Mouse (Mus musculus) midbrain, embryonic 12.5 days (tissue): Measurements from ENCODE around the gene Mog. TPM values are rescaled to one million over a fixed set of nuclear protein-coding genes. Genes with fewer than 3 reads are reported as not detected.
"Not testable (repeated sequence)": the region's sequence is repeated elsewhere in the genome, so short reads cannot be mapped to it uniquely, and the experiment has no call there.

ENCODE experiments used
- ATAC-seq: fragments of 200-750 bp; cut with Nextera tagmentation; 2 replicates; pipeline ENCODE4 v1.8.0; 2017; ENCODE audit warnings: low read depth, moderate TSS enrichment, moderate library complexity; ENCODE audit not compliant: low FRiP score
- H3K27ac ChIP-seq: fragments of 300-500 bp; sonication (generic); replicated peaks from 2 replicates; pipeline ENCODE4 v1.5.1; 2016; ENCODE audit warnings: mild to moderate bottlenecking
- H3K27me3 ChIP-seq: fragments of 300-500 bp; sonication (generic); 2 replicates; pipeline ENCODE4 v1.6.1; 2016; ENCODE audit warnings: mild to moderate bottlenecking
- H3K36me3 ChIP-seq: fragments of 300-500 bp; sonication (generic); 2 replicates; pipeline ENCODE4 v1.6.1; 2016
- H3K4me1 ChIP-seq: fragments of 300-500 bp; sonication (generic); 2 replicates; pipeline ENCODE4 v1.6.1; 2016
- H3K4me2 ChIP-seq: fragments of 300-500 bp; sonication (generic); replicated peaks from 2 replicates; pipeline ENCODE4 v1.6.1; 2016; ENCODE audit warnings: mild to moderate bottlenecking, moderate library complexity
- H3K4me3 ChIP-seq: fragments of 300-500 bp; sonication (generic); 2 replicates; pipeline ENCODE4 v1.5.1; 2016; ENCODE audit warnings: mild to moderate bottlenecking
- H3K9ac ChIP-seq: fragments of 300-500 bp; sonication (generic); replicated peaks from 2 replicates; pipeline ENCODE4 v1.6.1; 2016; ENCODE audit warnings: mild to moderate bottlenecking, moderate library complexity
- H3K9me3 ChIP-seq: fragments of 300-500 bp; sonication (generic); 2 replicates; pipeline ENCODE4 v1.6.1; 2016; ENCODE audit warnings: mild to moderate bottlenecking
- WGBS: fragments of 180-500 bp; shearing (Covaris S2); methylation state at CpG from one replicate; pipeline ENCODE4 v1.1.7; 2016; 5-methylcytosine and 5-hydroxymethylcytosine counted together
- polyA plus RNA-seq: library from polyadenylated mRNA; unstranded; fragments of >200 nt; fragmentation: Nextera tagmentation; extraction: Ambion mirVana; gene quantifications from 2 replicates; pipeline ENCODE4 v1.2.1, GENCODE M21; 2016

The Mog gene
- polyA plus RNA-seq, 1 experiment from 2014 or later: 0.68 TPM

GRCm38 (mm10) chr17:37039127-37039894, 16.1 kb upstream of the Mog start:
- no peak for ATAC-seq

GRCm38 (mm10) chr17:37029162-37029561, 6.0 kb upstream of the Mog start:
- H3K4me1 ChIP-seq: 0 out of 2 replicates have a peak, but pooled peaks cover 3% of the 10 kb centered on the region
- peak overlapping the region; percentile 57 for H3K4me2 ChIP-seq
- peak overlapping the region; percentile 59 for H3K9ac ChIP-seq
- peak; percentile 47 for ATAC-seq
- no peaks in the 10 kb centered on the region for H3K36me3 ChIP-seq
- peak overlapping the region; percentile 42 for H3K4me3 ChIP-seq
- WGBS: 61% methylated on average over 8 of the region's 8 CpGs
- H3K27ac ChIP-seq: peak overlapping the region; percentile 98
- H3K9me3 ChIP-seq: no peaks in the 10 kb centered on the region
- H3K27me3 ChIP-seq: no peaks in the 10 kb centered on the region

More at GRCm38 (mm10) chr17:37039127-37039894, 16.1 kb upstream of the Mog start:
- Histone ChIP-seq H3K4me3 (no peak overlapping the region), H3K27me3 (no peaks in the 10 kb centered on the region), H3K9ac (no peak overlapping the region), H3K36me3 (no peaks in the 10 kb centered on the region), H3K4me1 (no peaks in the 10 kb centered on the region), H3K4me2 (no peak overlapping the region), H3K9me3 (no peaks in the 10 kb centered on the region), H3K27ac (no peak overlapping the region)
- 81% methylated on average over 2 of the region's 2 CpGs for WGBS

GRCm38 (mm10) chr17:37028683-37029120, 5.5 kb upstream of the Mog start:
- Histone ChIP-seq H3K9me3 (no peaks in the 10 kb centered on the region), H3K36me3 (no peaks in the 10 kb centered on the region), H3K27ac (peak overlapping the region; percentile 98), H3K9ac (peak overlapping the region; percentile 59), H3K4me2 (peak overlapping the region; percentile 57), H3K27me3 (no peaks in the 10 kb centered on the region), H3K4me3 (peak overlapping the region; percentile 42), H3K4me1 (0 out of 2 replicates have a peak, but pooled peaks cover 3% of the 10 kb centered on the region)
- ATAC-seq: peak; percentile 99
- WGBS: under 1% methylated on average over 14 of the region's 14 CpGs

GRCm38 (mm10) chr17:37028212-37028611, 5.0 kb upstream of the Mog start:
- Histone ChIP-seq H3K4me1 (0 out of 2 replicates have a peak, but pooled peaks cover 3% of the 10 kb centered on the region), H3K4me3 (peak overlapping the region; percentile 42), H3K9ac (peak overlapping the region; percentile 59), H3K27ac (peak overlapping the region; percentile 98), H3K36me3 (no peaks in the 10 kb centered on the region), H3K27me3 (no peaks in the 10 kb centered on the region), H3K4me2 (peak overlapping the region; percentile 57), H3K9me3 (no peaks in the 10 kb centered on the region)
- 4% methylated on average over 10 of the region's 10 CpGs for WGBS
- no peak; the same call in 1 of the 2 replicates for ATAC-seq

GRCm38 (mm10) chr17:37027486-37027885, 4.3 kb upstream of the Mog start:
- Histone ChIP-seq H3K36me3 (no peaks in the 10 kb centered on the region), H3K27ac (peak overlapping the region; percentile 98; the same call in 1 of the 2 replicates), H3K9me3 (no peaks in the 10 kb centered on the region), H3K4me2 (no peak overlapping the region), H3K4me3 (no peak overlapping the region), H3K9ac (no peak overlapping the region), H3K27me3 (no peaks in the 10 kb centered on the region), H3K4me1 (0 out of 2 replicates have a peak, but pooled peaks cover 3% of the 10 kb centered on the region)
- no peak for ATAC-seq
- WGBS: 94% methylated on average over 4 of the region's 4 CpGs

- H3K9me3 ChIP-seq: no peaks in the 10 kb centered on the region
- H3K4me3 ChIP-seq: no peak overlapping the region
- no peaks in the 10 kb centered on the region for H3K27me3 ChIP-seq
- 80% methylated on average over 2 of the region's 2 CpGs for WGBS
- H3K27ac ChIP-seq: no peak overlapping the region
- no peak overlapping the region for H3K4me2 ChIP-seq
- H3K36me3 ChIP-seq: no peaks in the 10 kb centered on the region
- ATAC-seq: no peak
- 0 out of 2 replicates have a peak, but pooled peaks cover 3% of the 10 kb centered on the region for H3K4me1 ChIP-seq
- H3K9ac ChIP-seq: no peak overlapping the region
Measured at GRCm38 (mm10) chr17:37026425-37026824, 3.2 kb upstream of the Mog start.

GRCm38 (mm10) chr17:37019242-37019641, 4.0 kb downstream of the Mog start:
- not testable (repeated sequence) for H3K27ac ChIP-seq, H3K4me2 ChIP-seq, H3K4me3 ChIP-seq, ATAC-seq, H3K9ac ChIP-seq, H3K4me1 ChIP-seq, H3K9me3 ChIP-seq, H3K27me3 ChIP-seq, H3K36me3 ChIP-seq
- WGBS: 93% methylated on average over 5 of the region's 5 CpGs

- Histone ChIP-seq H3K9ac (no peak overlapping the region), H3K27ac (no peak overlapping the region), H3K4me3 (no peak overlapping the region), H3K27me3 (no peaks in the 10 kb centered on the region), H3K4me1 (no peaks in the 10 kb centered on the region), H3K36me3 (no peaks in the 10 kb centered on the region), H3K4me2 (no peak overlapping the region), H3K9me3 (no peaks in the 10 kb centered on the region)
- no peak for ATAC-seq
- 80% methylated on average over 3 of the region's 3 CpGs for WGBS
Measured at GRCm38 (mm10) chr17:37018328-37018727, 4.9 kb downstream of the Mog start.

GRCm38 (mm10) chr17:37016333-37016732, 6.9 kb downstream of the Mog start:
- no peak for ATAC-seq

GRCm38 (mm10) chr17:37012141-37012540, 11.1 kb downstream of the Mog start:
- peaks cover 45% of the 10 kb centered on the region for H3K36me3 ChIP-seq
- H3K9me3 ChIP-seq: no peaks in the 10 kb centered on the region
- H3K4me2 ChIP-seq: no peak overlapping the region
- WGBS: 80% methylated on average over 5 of the region's 5 CpGs
- no peaks in the 10 kb centered on the region for H3K27me3 ChIP-seq
- no peak overlapping the region for H3K9ac ChIP-seq
- H3K4me3 ChIP-seq: no peak overlapping the region
- H3K27ac ChIP-seq: no peak overlapping the region
- H3K4me1 ChIP-seq: no peaks in the 10 kb centered on the region
- no peak for ATAC-seq

More at GRCm38 (mm10) chr17:37016333-37016732, 6.9 kb downstream of the Mog start:
- Histone ChIP-seq H3K27ac (no peak overlapping the region), H3K9me3 (no peaks in the 10 kb centered on the region), H3K4me1 (no peaks in the 10 kb centered on the region), H3K36me3 (peaks cover 4% of the 10 kb centered on the region), H3K4me2 (no peak overlapping the region), H3K4me3 (no peak overlapping the region), H3K9ac (no peak overlapping the region), H3K27me3 (no peaks in the 10 kb centered on the region)

- Histone ChIP-seq H3K27me3 (no peaks in the 10 kb centered on the region), H3K9me3 (no peaks in the 10 kb centered on the region), H3K27ac (no peak overlapping the region), H3K36me3 (peaks cover 49% of the 10 kb centered on the region), H3K4me3 (no peak overlapping the region), H3K4me1 (no peaks in the 10 kb centered on the region), H3K4me2 (no peak overlapping the region), H3K9ac (no peak overlapping the region)
- WGBS: 85% methylated on average over 3 of the region's 3 CpGs
- no peak for ATAC-seq
Measured at GRCm38 (mm10) chr17:37011719-37012118, 11.5 kb downstream of the Mog start.

GRCm38 (mm10) chr17:37009460-37010042, 13.6 kb downstream of the Mog start:
- ATAC-seq: no peak
- no peaks in the 10 kb centered on the region for H3K27me3 ChIP-seq
- peaks cover 62% of the 10 kb centered on the region for H3K36me3 ChIP-seq
- no peak overlapping the region for H3K4me2 ChIP-seq
- H3K4me1 ChIP-seq: no peaks in the 10 kb centered on the region
- 93% methylated on average over 17 of the region's 17 CpGs for WGBS
- H3K9me3 ChIP-seq: no peaks in the 10 kb centered on the region
- H3K4me3 ChIP-seq: no peak overlapping the region
- H3K27ac ChIP-seq: no peak overlapping the region
- no peak overlapping the region for H3K9ac ChIP-seq
